Comparison of ENCODE assay signal across 9 mouse cellular contexts in the genomic region with DNA sequence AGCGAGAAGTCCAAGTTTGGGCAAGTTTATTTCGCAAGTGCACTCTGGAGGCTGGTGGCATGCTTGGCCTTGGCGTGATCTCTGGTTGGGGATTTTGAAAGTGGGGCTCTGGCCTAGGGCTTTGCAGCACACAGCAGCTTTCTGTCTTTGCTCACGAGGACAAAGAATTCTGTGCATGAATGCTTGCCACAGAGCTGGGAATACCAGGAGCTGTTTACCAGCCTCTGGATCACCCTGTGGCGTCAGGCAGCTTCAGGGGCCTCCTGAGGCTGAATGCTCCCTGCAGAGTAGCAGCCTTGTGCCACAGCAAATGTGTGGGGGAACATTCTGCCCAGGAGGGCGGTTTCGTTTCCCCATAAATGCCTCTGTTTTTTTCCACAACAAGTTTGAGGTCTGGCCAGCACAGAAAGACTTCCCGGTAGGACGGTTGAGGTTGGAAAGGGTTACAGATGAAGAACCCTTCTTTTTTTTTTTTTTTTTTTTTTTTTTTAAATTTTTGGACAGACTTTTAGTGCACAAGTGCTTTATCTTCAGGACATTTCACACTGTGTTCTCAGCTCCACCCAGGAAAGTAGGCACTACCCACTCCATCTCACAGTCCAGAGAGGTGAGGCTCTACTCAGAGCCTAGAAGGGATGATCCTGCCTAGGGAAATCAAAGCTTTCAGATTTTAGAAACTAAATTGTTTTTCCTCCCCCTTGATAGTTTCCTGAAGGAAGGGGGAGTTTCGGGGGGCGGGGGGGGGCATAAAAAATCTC. TPM values are rescaled to one million over a fixed set of nuclear protein-coding genes. Genes with fewer than 3 reads are reported as not detected.
DNase-seq lines count a peak whose midpoint lies in the region; ATAC-seq lines count a peak whose summit lies in the region.
"Had no signal": no experiment of that assay in that cellular context is flagged by ENCODE, and none has a peak within 500 bp of the region (broad histone marks: within the 10 kb centered on the region; RNA-seq: fewer than 3 reads in every experiment).

No protein-coding gene starts in this region.

- no peaks in the 10 kb centered on the region for H3K36me3 ChIP-seq in liver, embryonic 11.5 days (ENCODE audit: control insufficient read depth, insufficient read depth, low read length)
- H3K36me3 ChIP-seq in kidney, embryonic 16.5 days (ENCODE audit: insufficient read depth, low read length) = no peaks in the 10 kb centered on the region
- H3K36me3 ChIP-seq: liver, embryonic 15.5 days had no signal

- peak; percentile 16 for DNase-seq in liver
- DNase-seq in liver, embryonic 11.5 days (ENCODE audit: low spot score) = no peak
- peak; percentile 73 for DNase-seq in adrenal gland, postnatal 10 days
- peak; percentile 41 for DNase-seq in lung, postnatal 14 days
- DNase-seq in thymus, postnatal 25 days = no peak

- H3K4me1 ChIP-seq in liver, embryonic 11.5 days (replicated peaks; ENCODE audit: control insufficient read depth, insufficient read depth, low read length) = no peaks in the 10 kb centered on the region
- no peaks in the 10 kb centered on the region for H3K4me1 ChIP-seq in kidney, embryonic 16.5 days (ENCODE audit: insufficient read depth, low read length)

- no peak overlapping the region for H3K9ac ChIP-seq in liver, embryonic 11.5 days (ENCODE audit: low read depth, low read length)
- H3K9ac ChIP-seq in kidney, embryonic 16.5 days (replicated peaks; ENCODE audit: low read length) = no peak overlapping the region
- H3K9ac ChIP-seq: liver, embryonic 15.5 days had no signal

- 65% methylated on average over 11 of the region's 11 CpGs for WGBS in liver, embryonic 11.5 days
- WGBS in kidney, embryonic 16.5 days = 61% methylated on average over 11 of the region's 11 CpGs

- no peak overlapping the region for H3K4me2 ChIP-seq in liver, embryonic 11.5 days
- no peak overlapping the region for H3K4me2 ChIP-seq in kidney, embryonic 16.5 days (replicated peaks; ENCODE audit: low read depth, low read length)
- H3K4me2 ChIP-seq: liver, embryonic 15.5 days had no signal

- no peak overlapping the region for H3K27ac ChIP-seq in liver, embryonic 11.5 days (ENCODE audit: low read depth, low read length)
- H3K27ac ChIP-seq in kidney, embryonic 16.5 days (ENCODE audit: low read length) = peak overlapping the region; percentile 59
- H3K27ac ChIP-seq: liver, embryonic 15.5 days had no signal

- H3K27me3 ChIP-seq in liver, embryonic 11.5 days (replicated peaks; ENCODE audit: control insufficient read depth, insufficient read depth, low read length) = no peaks in the 10 kb centered on the region
- no peaks in the 10 kb centered on the region for H3K27me3 ChIP-seq in kidney, embryonic 16.5 days (ENCODE audit: insufficient read depth, low read length)
- H3K27me3 ChIP-seq: liver, embryonic 15.5 days had no signal

- H3K4me3 ChIP-seq in liver, embryonic 11.5 days (ENCODE audit: low read depth, low read length) = no peak overlapping the region
- H3K4me3 ChIP-seq in kidney, embryonic 16.5 days (ENCODE audit: low read length) = no peak overlapping the region
- H3K4me3 ChIP-seq: liver, embryonic 15.5 days had no signal

- no peaks in the 10 kb centered on the region for H3K9me3 ChIP-seq in liver, embryonic 11.5 days (ENCODE audit: control insufficient read depth, low read length)
- no peaks in the 10 kb centered on the region for H3K9me3 ChIP-seq in kidney, embryonic 16.5 days (ENCODE audit: low read length)
- H3K9me3 ChIP-seq: liver, embryonic 15.5 days had no signal

- no peak for ATAC-seq in liver, embryonic 11.5 days (replicated peaks; ENCODE audit: low FRiP score)
- peak; percentile 88 for ATAC-seq in granulocyte monocyte progenitor cell, adult 5-6 weeks (replicated peaks; ENCODE audit: poor library complexity, severe bottlenecking)
- no peak for ATAC-seq in kidney, embryonic 16.5 days (ENCODE audit: low FRiP score, low TSS enrichment)
- no peak for ATAC-seq in activated CD4-positive, CD25-positive, alpha-beta regulatory T cell, adult 4 months

RNA-seq across cellular contexts. Expression of gene Ahnak, which starts 34.1 kb away (rescaled TPM):
- polyA plus RNA-seq in liver, embryonic 11.5 days (2014; fragmentation: Nextera tagmentation; extraction: Ambion mirVana) = 2.6 and 3.7 TPM in 2 replicates
- total RNA-seq in adrenal gland, postnatal 10 days (2021) = 100 to 1,000 TPM; 146 to 184 TPM
- total RNA-seq in granulocyte monocyte progenitor cell, adult 5-6 weeks (2014; fragmentation: Nextera tagmentation) = 5.8 and 12.1 TPM in 2 replicates
- total RNA-seq in granulocyte monocyte progenitor cell, adult 5-6 weeks (2017) = 14.1 and 14.8 TPM in 2 replicates
- polyA plus RNA-seq in kidney, embryonic 16.5 days (2015; fragmentation: Nextera tagmentation; extraction: Ambion mirVana) = 14.0 and 14.4 TPM in 2 replicates
- polyA plus RNA-seq in activated CD4-positive, CD25-positive, alpha-beta regulatory T cell, adult 4 months (2017; shearing (Covaris generic)) = 10 to 100 TPM; 47.2 to 60.1 TPM

RNA-seq across cellular contexts. Expression of gene Eef1g, which starts 56.4 kb away (rescaled TPM):
- 598 and 618 TPM in 2 replicates for polyA plus RNA-seq in liver, embryonic 11.5 days (2014; fragmentation: Nextera tagmentation; extraction: Ambion mirVana)
- total RNA-seq in adrenal gland, postnatal 10 days (2021) = 100 to 1,000 TPM; 355 to 407 TPM
- total RNA-seq in granulocyte monocyte progenitor cell, adult 5-6 weeks (2014; fragmentation: Nextera tagmentation) = 1,036 and 1,157 TPM in 2 replicates
- 748 and 899 TPM in 2 replicates for total RNA-seq in granulocyte monocyte progenitor cell, adult 5-6 weeks (2017)
- 436 and 455 TPM in 2 replicates for polyA plus RNA-seq in kidney, embryonic 16.5 days (2015; fragmentation: Nextera tagmentation; extraction: Ambion mirVana)
- polyA plus RNA-seq in activated CD4-positive, CD25-positive, alpha-beta regulatory T cell, adult 4 months (2017; shearing (Covaris generic)) = 100 to 1,000 TPM; 589 to 842 TPM

Comparison
In these comparisons a context has a peak if more than half of its experiments do, and no peak if none do; other contexts are left out.
1. DNase-seq: peak in liver (single experiment), adrenal gland, postnatal 10 days (single experiment) and lung, postnatal 14 days (single experiment); none in liver, embryonic 11.5 days (single experiment) and thymus, postnatal 25 days (single experiment).